In genomic region chr2:3150324-3150723, GRCm38 (mm10) we compare ENCODE assay signal across 23 mouse cellular contexts. TPM values are rescaled to one million over a fixed set of nuclear protein-coding genes. Genes with fewer than 3 reads are reported as not detected.
DNase-seq lines count a peak whose midpoint lies in the region; ATAC-seq and TF ChIP-seq lines count a peak whose summit lies in the region.
"Had no signal": no experiment of that assay in that cellular context is flagged by ENCODE, and none has a peak within 500 bp of the region (broad histone marks: within the 10 kb centered on the region; RNA-seq: fewer than 3 reads in every experiment).

No protein-coding gene starts in this region.

- H3K4me1 ChIP-seq in lung, embryonic 16.5 days (replicated peaks; ENCODE audit: control insufficient read depth, insufficient read depth, low read length), result peaks cover 19% of the 10 kb centered on the region
- peaks cover 5% of the 10 kb centered on the region; the same call in 1 of the 2 replicates for H3K4me1 ChIP-seq in olfactory bulb, adult 2 months (ENCODE audit: control insufficient read depth, insufficient read depth, low read length)

- H3K4me2 ChIP-seq in lung, embryonic 16.5 days (ENCODE audit: low read depth, low read length), result no peak overlapping the region
- H3K4me2 ChIP-seq: embryonic facial prominence, embryonic 13.5 days; embryonic facial prominence, embryonic 15.5 days; forebrain, embryonic 12.5 days had no signal

- WGBS in lung, embryonic 16.5 days, result 46% methylated on average over 5 of the region's 5 CpGs
- 38% methylated on average over 5 of the region's 5 CpGs for WGBS in olfactory bulb, adult 2 months

- no peak for TF ChIP-seq POLR2A in olfactory bulb, adult 2 months (IDR thresholded peaks at IDR 0.05; ENCODE audit: insufficient read depth, low read depth, low read length)

- no peaks in the 10 kb centered on the region for H3K9me3 ChIP-seq in lung, embryonic 16.5 days (ENCODE audit: control insufficient read depth, low read length)
- H3K9me3 ChIP-seq: embryonic facial prominence, embryonic 13.5 days; embryonic facial prominence, embryonic 15.5 days; forebrain, embryonic 10.5 days; forebrain, embryonic 12.5 days had no signal

- H3K27ac ChIP-seq in layer of hippocampus, adult 2 months, result peak overlapping the region; percentile 68; the same call in 1 of the 2 replicates
- no peak overlapping the region for H3K27ac ChIP-seq in lung, embryonic 16.5 days (ENCODE audit: low read length)
- H3K27ac ChIP-seq in olfactory bulb, adult 2 months (ENCODE audit: insufficient read depth, low read depth, low read length), result peak overlapping the region; percentile 47; the same call in 1 of the 2 replicates
- H3K27ac ChIP-seq: embryonic facial prominence, embryonic 13.5 days; embryonic facial prominence, embryonic 15.5 days; forebrain, embryonic 10.5 days; forebrain, embryonic 12.5 days had no signal

- H3K36me3 ChIP-seq in lung, embryonic 16.5 days (ENCODE audit: control insufficient read depth, insufficient read depth, low read length), result 0 out of 2 replicates have a peak, but pooled peaks cover 2% of the 10 kb centered on the region
- H3K36me3 ChIP-seq: embryonic facial prominence, embryonic 13.5 days; forebrain, embryonic 12.5 days had no signal

- 0 out of 2 replicates have a peak, but pooled peaks have one; percentile 2 for ATAC-seq in lung, embryonic 16.5 days (ENCODE audit: low read depth)
- ATAC-seq: forebrain, embryonic 14.5 days had no signal

- DNase-seq in layer of hippocampus, adult 2 months (ENCODE audit: low spot score in 2 of 2), result no peak
- DNase-seq in layer of hippocampus, adult 9-10 months (ENCODE audit: low spot score), result no peak
- DNase-seq in lung, postnatal 36 days, result no peak
- no peak for DNase-seq in right cerebral cortex, adult 18-20 months
- DNase-seq: adrenal gland, adult 2 months; adrenal gland, postnatal 10 days; adrenal gland, postnatal 25 days; cerebellum, adult 11 months; cerebellum, adult 18-20 months; cerebellum, adult 8-10 months; cerebellum, adult 9-11 months; cerebellum, postnatal 14 days; cerebellum, postnatal 36 days; embryo, embryonic 11 days had no signal

- no peak overlapping the region for H3K4me3 ChIP-seq in layer of hippocampus, adult 2 months
- no peak overlapping the region for H3K4me3 ChIP-seq in lung, embryonic 16.5 days (ENCODE audit: low read length)
- no peak overlapping the region for H3K4me3 ChIP-seq in olfactory bulb, adult 2 months (ENCODE audit: insufficient read depth, low read depth, low read length)
- H3K4me3 ChIP-seq: embryonic facial prominence, embryonic 13.5 days; embryonic facial prominence, embryonic 15.5 days; erythroblast, embryonic 14.5 days; forebrain, embryonic 10.5 days; forebrain, embryonic 12.5 days had no signal

- H3K9ac ChIP-seq in lung, embryonic 16.5 days (ENCODE audit: low read length), result no peak overlapping the region
- H3K9ac ChIP-seq: embryonic facial prominence, embryonic 13.5 days; embryonic facial prominence, embryonic 15.5 days; forebrain, embryonic 12.5 days had no signal

- no peaks in the 10 kb centered on the region for H3K27me3 ChIP-seq in lung, embryonic 16.5 days (ENCODE audit: control insufficient read depth, insufficient read depth, low read depth, low read length)
- H3K27me3 ChIP-seq: embryonic facial prominence, embryonic 13.5 days; embryonic facial prominence, embryonic 15.5 days; forebrain, embryonic 12.5 days had no signal

- TF ChIP-seq CTCF in layer of hippocampus, adult 2 months (conservative IDR thresholded peaks at IDR 0.05), result no peak
- no peak for TF ChIP-seq CTCF in olfactory bulb, adult 2 months (IDR thresholded peaks at IDR 0.05; ENCODE audit: insufficient read depth, low read depth, low read length)

RNA-seq across cellular contexts. Expression of gene Fam171a1, which starts 36.3 kb away (rescaled TPM):
- total RNA-seq in layer of hippocampus, adult 2 months (2021), result 10 to 100 TPM; 72.1 to 73.2 TPM
- polyA plus RNA-seq in lung, embryonic 16.5 days (2015; fragmentation: Nextera tagmentation; extraction: Ambion mirVana), result 49.7 and 54.6 TPM in 2 replicates
- polyA plus RNA-seq in olfactory bulb, adult 2 months (2012; ENCODE audit: insufficient read depth, insufficient read length, low replicate concordance, missing spikeins), result not detected in 2 replicates
- total RNA-seq: MEL had no signal
